Mouse (Mus musculus) left cerebral cortex, postnatal 4 days (tissue): Measurements from ENCODE around the gene Six5. TPM values are rescaled to one million over a fixed set of nuclear protein-coding genes. Genes with fewer than 3 reads are reported as not detected.

Experiments
- DNase-seq: peaks from one replicate; pipeline ENCODE4 v3.0.0-alpha.2; 2022
- intact Hi-C: fragments of 180-260 bp; cut with DNase I; formaldehyde crosslinking; loops from one replicate; pipeline ENCODE4 v1.15.1; 2025
- total RNA-seq, 2 experiments: library from RNA; stranded (reverse); gene quantifications; 2 replicates each; pipeline ENCODE4 v1.2.3; 2021

The Six5 gene
- total RNA-seq, 2 experiments from 2014 or later: 2.2 to 3.3 TPM

DNA sequence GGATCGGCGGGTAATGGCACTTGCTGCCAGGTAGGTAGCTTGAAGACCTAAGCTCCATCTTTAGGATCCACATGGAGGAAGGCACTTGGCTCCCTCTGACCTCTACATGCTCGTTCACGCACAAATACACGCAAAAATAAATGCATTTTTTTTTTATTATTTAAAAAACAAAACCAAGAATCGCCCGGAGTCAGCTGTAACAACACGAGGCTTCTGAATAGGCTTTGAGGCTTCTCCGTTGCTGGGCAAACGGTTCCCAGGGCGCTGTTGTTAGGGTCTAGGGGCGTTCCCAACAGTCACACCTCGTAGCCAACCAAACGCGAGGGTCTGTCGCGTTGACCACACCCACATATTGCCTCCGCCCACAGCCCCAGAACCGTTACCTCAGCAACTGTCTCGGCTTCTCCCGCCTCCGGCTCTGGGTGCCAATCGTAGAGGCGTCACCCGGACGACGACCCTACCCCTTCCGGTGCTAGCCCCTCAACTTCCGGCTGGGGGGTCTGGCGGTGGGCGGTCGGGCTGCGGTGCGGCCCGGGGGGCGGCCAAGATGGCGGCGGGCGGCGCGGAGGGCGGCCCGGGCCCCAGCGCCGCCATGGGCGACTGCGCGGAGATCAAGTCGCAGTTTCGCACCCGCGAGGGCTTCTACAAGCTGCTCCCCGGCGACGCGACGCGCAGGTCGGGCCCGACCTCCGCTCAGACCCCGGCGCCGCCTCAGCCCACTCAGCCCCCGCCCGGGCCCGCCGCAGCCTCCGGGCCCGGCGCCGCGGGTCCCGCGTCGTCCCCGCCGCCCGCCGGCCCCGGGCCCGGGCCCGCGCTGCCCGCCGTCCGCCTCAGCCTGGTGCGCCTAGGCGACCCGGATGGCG is 18.4 kb upstream of the Six5 start, which contains the start of gene Dmwd:
TSS of gene Dmwd (plus strand) at position 505 of the 863 bp plus-strand sequence.
- peak; percentile 98 for DNase-seq
- intact Hi-C loops: no loop called here

DNA sequence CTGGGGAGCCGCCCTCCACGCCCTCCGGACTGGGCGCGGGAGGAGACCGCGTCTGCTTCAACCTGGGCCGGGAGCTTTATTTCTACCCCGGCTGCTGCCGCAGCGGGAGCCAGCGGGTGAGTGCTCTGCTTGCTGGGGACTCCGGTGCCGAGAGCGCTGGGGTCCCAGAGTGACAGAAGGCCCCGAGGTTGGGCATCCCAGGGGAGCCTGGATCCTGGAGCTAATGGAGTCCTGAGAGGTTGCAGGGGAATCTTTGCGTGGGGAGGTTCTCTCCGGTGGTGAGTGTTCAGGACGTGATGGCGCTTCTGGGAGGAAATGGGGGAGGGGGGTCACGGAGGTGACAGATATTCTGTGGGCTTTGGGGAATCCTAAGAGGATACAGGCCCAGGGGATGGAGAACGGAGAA is 17.8 kb upstream of the Six5 start:
- DNase-seq: peak; percentile 43

DNA sequence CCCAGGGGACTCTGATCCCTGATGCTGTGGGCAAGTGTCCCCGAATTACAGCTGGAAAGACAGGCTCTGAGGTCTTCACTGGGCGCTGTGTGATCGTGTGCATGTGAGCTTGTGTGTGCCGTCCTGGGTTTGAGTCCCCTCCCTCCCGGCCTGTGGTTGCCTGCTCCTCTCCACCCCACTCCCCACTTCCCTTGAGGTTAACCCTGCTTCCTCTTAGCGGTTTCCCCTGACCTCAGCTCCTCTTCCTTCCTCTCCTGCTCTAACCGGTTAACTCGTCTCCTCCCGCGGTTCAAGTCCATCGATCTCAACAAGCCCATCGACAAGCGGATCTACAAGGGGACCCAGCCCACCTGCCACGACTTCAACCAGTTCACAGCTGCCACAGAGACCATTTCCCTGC is 16.6 kb upstream of the Six5 start:
- intact Hi-C loops: no loop called here
- DNase-seq: no peak

More for the DNA sequence above, 17.8 kb upstream of the Six5 start:
- intact Hi-C loops: no loop called here

DNA sequence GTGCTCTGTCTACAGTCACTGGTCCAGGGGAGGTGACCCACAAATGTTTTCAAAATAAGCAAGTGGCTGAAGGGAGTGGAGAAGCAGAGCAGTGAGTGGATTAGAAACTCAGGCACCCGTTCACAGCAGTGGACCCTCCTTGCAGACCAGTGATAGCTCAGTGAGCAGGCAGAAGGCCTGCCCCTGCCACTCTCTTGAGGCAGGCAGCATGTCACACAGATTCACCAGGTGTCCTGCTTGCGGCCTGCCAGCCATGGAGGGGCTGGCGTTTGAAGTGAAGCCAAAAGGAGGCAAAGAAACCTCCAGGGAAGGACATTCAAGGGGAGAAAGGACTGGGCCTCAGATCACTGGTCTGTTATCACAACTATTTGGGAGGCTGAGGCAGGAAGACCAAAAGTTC is 15.7 kb upstream of the Six5 start:
- no peak for DNase-seq
- intact Hi-C loops: no loop called here

GRCm38 (mm10) chr7:19080451-19080950 is 13.9 kb upstream of the Six5 start:
- DNase-seq: no peak
- intact Hi-C loops: no loop called here

DNA sequence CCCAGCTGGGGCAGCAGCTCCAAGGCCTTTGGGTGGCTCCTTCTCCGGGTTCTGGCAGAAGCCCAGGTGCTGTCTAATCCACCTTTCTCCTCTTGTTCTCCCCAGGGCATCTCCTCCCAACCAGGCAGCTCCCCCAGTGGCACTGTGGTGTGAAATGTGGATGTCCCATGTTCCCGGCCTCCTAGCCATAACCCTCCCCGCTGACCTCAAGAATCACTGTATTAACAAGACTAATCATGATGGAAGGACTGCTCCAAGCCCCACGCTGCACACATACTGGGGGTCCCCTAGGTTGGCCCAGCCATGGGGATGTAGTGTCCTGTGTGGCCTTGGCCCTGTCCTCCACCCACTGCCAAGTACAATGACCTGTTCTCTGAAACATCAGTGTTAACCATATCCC is 12.2 kb upstream of the Six5 start:
- intact Hi-C loops: no loop called here

GRCm38 (mm10) chr7:19083096-19083495 is 11.3 kb upstream of the Six5 start:
- intact Hi-C loops: no loop called here
- DNase-seq: no peak

More for the DNA sequence above, 12.2 kb upstream of the Six5 start:
- no peak for DNase-seq

DNA sequence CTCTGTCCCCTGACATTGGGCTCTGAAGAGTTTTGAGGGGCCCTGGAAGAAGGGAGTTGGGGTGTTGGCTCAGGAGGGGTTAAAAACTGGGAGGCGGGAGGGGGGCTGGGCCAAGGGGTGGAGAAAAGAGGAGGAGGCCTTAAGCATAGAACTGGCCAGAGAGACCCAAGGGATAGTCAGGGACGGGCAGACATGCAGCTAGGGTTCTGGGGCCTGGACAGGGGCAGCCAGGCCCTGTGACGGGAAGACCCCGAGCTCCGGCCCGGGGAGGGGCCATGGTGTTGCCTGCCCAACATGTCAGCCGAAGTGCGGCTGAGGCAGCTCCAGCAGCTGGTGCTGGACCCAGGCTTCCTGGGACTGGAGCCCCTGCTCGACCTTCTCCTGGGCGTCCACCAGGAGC is 10.7 kb upstream of the Six5 start, which contains the start of gene Dmpk:
TSS of gene Dmpk (plus strand) at position 149 of the 400 bp plus-strand sequence.
- intact Hi-C loops: no loop called here
- no peak for DNase-seq

GRCm38 (mm10) chr7:19084277-19084771 is 10.1 kb upstream of the Six5 start:
- intact Hi-C loops: no loop called here
- no peak for DNase-seq

- no peak for DNase-seq
- intact Hi-C loops: no loop called here
Observed at GRCm38 (mm10) chr7:19084921-19085473, 9.4 kb upstream of the Six5 start.

- intact Hi-C loops: no loop called here
Observed at GRCm38 (mm10) chr7:19085495-19085894, 8.9 kb upstream of the Six5 start.

GRCm38 (mm10) chr7:19086042-19086441 is 8.4 kb upstream of the Six5 start:
- intact Hi-C loops: no loop called here

More at GRCm38 (mm10) chr7:19085495-19085894, 8.9 kb upstream of the Six5 start:
- DNase-seq: no peak

DNA sequence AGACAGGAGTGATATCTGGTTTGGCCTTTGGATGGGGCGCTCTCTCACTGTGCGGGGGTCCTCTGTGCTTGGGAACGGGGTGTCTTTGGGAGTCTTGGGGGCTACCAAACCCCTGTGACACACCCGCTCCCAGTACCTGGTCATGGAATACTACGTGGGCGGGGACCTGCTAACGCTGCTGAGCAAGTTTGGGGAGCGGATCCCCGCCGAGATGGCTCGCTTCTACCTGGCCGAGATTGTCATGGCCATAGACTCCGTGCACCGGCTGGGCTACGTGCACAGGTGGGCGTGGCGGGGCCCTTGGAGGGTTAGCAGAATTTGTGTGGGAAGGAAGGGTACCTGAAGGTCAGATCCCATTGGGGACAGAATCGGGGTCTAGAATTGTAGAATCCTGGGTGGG is 7.6 kb upstream of the Six5 start:
- intact Hi-C loops: no loop called here

More at GRCm38 (mm10) chr7:19086042-19086441, 8.4 kb upstream of the Six5 start:
- DNase-seq: no peak

DNA sequence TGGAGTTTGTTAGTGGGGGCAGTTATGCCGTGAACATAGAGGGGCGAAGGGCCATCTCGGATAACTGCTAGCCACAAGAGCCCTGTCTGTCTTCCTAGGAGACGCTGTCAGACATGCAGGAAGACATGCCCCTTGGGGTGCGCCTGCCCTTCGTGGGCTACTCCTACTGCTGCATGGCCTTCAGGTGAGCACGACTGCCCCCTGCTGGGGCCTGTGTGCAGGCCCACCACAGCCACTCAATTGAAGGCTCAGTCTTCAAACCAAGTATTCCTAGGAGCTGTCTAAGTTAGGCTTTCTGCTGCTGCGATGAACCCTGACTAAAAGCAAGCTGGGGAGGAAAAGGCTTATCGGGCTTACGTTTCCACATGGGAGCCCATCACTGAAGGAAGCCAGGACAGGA is 5.6 kb upstream of the Six5 start:
- DNase-seq: peak; percentile 71
- intact Hi-C loops: no loop called here

More for the DNA sequence above, 7.6 kb upstream of the Six5 start:
- no peak for DNase-seq

GRCm38 (mm10) chr7:19091913-19092312 is 2.5 kb upstream of the Six5 start:
- intact Hi-C loops: no loop called here
- DNase-seq: no peak

- intact Hi-C loops: no loop called here
- DNase-seq: peak; percentile 70
Observed at GRCm38 (mm10) chr7:19092381-19093173, 1.8 kb upstream of the Six5 start.

DNA sequence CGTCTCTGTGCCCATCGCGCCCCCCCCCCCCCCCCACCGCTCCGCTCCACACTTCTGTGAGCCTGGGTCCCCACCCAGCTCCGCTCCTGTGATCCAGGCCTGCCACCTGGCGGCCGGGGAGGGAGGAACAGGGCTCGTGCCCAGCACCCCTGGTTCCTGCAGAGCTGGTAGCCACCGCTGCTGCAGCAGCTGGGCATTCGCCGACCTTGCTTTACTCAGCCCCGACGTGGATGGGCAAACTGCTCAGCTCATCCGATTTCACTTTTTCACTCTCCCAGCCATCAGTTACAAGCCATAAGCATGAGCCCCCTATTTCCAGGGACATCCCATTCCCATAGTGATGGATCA is 1.2 kb upstream of the Six5 start:
- intact Hi-C loops: no loop called here
- peak; percentile 84 for DNase-seq

DNA sequence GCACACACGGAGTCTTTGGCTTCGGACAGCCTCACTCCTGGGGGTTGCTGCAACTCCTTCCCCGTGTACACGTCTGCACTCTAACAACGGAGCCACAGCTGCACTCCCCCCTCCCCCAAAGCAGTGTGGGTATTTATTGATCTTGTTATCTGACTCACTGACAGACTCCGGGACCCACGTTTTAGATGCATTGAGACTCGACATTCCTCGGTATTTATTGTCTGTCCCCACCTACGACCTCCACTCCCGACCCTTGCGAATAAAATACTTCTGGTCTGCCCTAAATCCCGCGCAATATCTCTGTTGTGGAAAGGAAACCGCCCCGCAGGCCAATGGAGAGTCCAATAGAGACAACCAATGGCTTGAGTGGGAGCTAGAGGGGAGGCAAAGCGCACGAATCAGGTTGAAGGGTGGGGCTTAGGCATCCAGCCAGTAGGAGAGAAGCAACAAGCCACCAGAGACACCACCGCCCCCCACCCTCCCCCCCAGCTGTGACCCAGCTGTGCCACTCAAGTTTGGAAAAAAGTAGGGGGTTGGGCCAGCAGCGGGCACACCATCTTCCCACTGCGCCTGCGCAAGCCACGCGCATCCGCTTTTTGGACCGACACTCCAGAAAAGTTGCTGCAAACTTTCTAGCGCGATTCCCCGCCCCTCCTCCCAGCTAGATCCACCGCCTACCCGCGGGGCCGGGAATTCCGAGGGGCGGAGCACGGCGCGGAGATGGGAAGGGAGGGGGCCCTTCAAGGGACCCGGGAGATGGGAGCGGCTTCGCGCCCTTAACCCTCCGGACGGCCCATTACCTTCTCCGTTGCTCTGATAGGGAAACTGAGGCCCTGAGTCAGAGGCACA is 633 bp upstream of the Six5 start:
- intact Hi-C loops: no loop called here

GRCm38 (mm10) chr7:19094826-19095750 is 694 bp downstream of the Six5 start:
- intact Hi-C loops: no loop called here
- peak; percentile 48 for DNase-seq

More for the DNA sequence above, 633 bp upstream of the Six5 start:
- DNase-seq: peak; percentile 90
